ENCODE assay signal across 8 mouse cellular contexts in genomic region chr11:103134221-103134620, GRCm38 (mm10). TPM values are rescaled to one million over a fixed set of nuclear protein-coding genes. Genes with fewer than 3 reads are reported as not detected.
A peak's percentile ranks its signal among the peaks of the same experiment; 100 is the strongest.
DNase-seq lines count a peak whose midpoint lies in the region; ATAC-seq and TF ChIP-seq lines count a peak whose summit lies in the region.

No protein-coding gene starts in this region.

- no peak for TF ChIP-seq EP300 in lung, postnatal 0 days (IDR thresholded peaks at IDR 0.05)

- peaks cover 24% of the 10 kb centered on the region for H3K4me1 ChIP-seq in lung, postnatal 0 days (ENCODE audit: insufficient read depth, low read depth, low read length)
- peaks cover 11% of the 10 kb centered on the region; the same call in 1 of the 2 replicates for H3K4me1 ChIP-seq in lung, adult 2 months (ENCODE audit: control insufficient read depth, insufficient read depth, low read length)
- H3K4me1 ChIP-seq in hindbrain, postnatal 0 days (ENCODE audit: insufficient read depth, low read length): peaks cover 17% of the 10 kb centered on the region
- peaks cover 22% of the 10 kb centered on the region; the same call in 1 of the 2 replicates for H3K4me1 ChIP-seq in neural tube, embryonic 14.5 days (ENCODE audit: control insufficient read depth, insufficient read depth, low read length)

- WGBS in lung, postnatal 0 days: 63% methylated on average over 3 of the region's 3 CpGs
- WGBS in lung, adult 2 months: 63% methylated on average over 3 of the region's 3 CpGs
- WGBS in hindbrain, postnatal 0 days: 69% methylated on average over 3 of the region's 3 CpGs
- 88% methylated on average over 3 of the region's 3 CpGs for WGBS in neural tube, embryonic 14.5 days

- no peak overlapping the region for H3K4me2 ChIP-seq in lung, postnatal 0 days (replicated peaks; ENCODE audit: low read depth, low read length)
- H3K4me2 ChIP-seq in hindbrain, postnatal 0 days (ENCODE audit: low read depth, low read length): peak overlapping the region; percentile 54
- peak overlapping the region; percentile 45; the same call in 1 of the 2 replicates for H3K4me2 ChIP-seq in neural tube, embryonic 14.5 days (ENCODE audit: low read depth, low read length)

- no peak overlapping the region for H3K9ac ChIP-seq in lung, postnatal 0 days (replicated peaks; ENCODE audit: low read depth)
- peak overlapping the region; percentile 9; the same call in 1 of the 2 replicates for H3K9ac ChIP-seq in hindbrain, postnatal 0 days (replicated peaks; ENCODE audit: low read length)
- no peak overlapping the region for H3K9ac ChIP-seq in neural tube, embryonic 14.5 days (replicated peaks; ENCODE audit: low read depth, low read length)

- ATAC-seq in lung, postnatal 0 days: no peak
- ATAC-seq in hindbrain, postnatal 0 days: no peak
- ATAC-seq in neural tube, embryonic 14.5 days (ENCODE audit: low read depth): no peak

- no peak for TF ChIP-seq POLR2A in lung, adult 2 months (IDR thresholded peaks at IDR 0.05; ENCODE audit: borderline replicate concordance, extremely low read depth, low read depth, low read length)

- H3K27ac ChIP-seq in lung, postnatal 0 days (ENCODE audit: low read length): peak overlapping the region; percentile 81; the same call in 1 of the 2 replicates
- peak overlapping the region; percentile 90; the same call in 1 of the 2 replicates for H3K27ac ChIP-seq in hindbrain, postnatal 0 days
- H3K27ac ChIP-seq in neural tube, embryonic 14.5 days (ENCODE audit: low read depth, low read length): no peak overlapping the region

- no peak for TF ChIP-seq CTCF in lung, postnatal 0 days (IDR thresholded peaks at IDR 0.05)
- no peak for TF ChIP-seq CTCF in lung, adult 2 months (IDR thresholded peaks at IDR 0.05; ENCODE audit: insufficient read depth, low read length)
- no peak for TF ChIP-seq CTCF in hindbrain, postnatal 0 days (IDR thresholded peaks at IDR 0.05; ENCODE audit: low read depth)

- H3K27me3 ChIP-seq in lung, postnatal 0 days (replicated peaks; ENCODE audit: insufficient read depth, low read length): no peaks in the 10 kb centered on the region
- H3K27me3 ChIP-seq in hindbrain, postnatal 0 days (ENCODE audit: insufficient read depth, low read length): no peaks in the 10 kb centered on the region
- no peaks in the 10 kb centered on the region for H3K27me3 ChIP-seq in neural tube, embryonic 14.5 days (ENCODE audit: control insufficient read depth, insufficient read depth, low read length)

- no peaks in the 10 kb centered on the region; the same call in 1 of the 2 replicates for H3K36me3 ChIP-seq in lung, postnatal 0 days (ENCODE audit: insufficient read depth, low read length)
- H3K36me3 ChIP-seq in hindbrain, postnatal 0 days (ENCODE audit: insufficient read depth, low read length): peaks cover 12% of the 10 kb centered on the region; the same call in 1 of the 2 replicates
- H3K36me3 ChIP-seq in neural tube, embryonic 14.5 days (ENCODE audit: control insufficient read depth, insufficient read depth, low read length): no peaks in the 10 kb centered on the region

- peak; percentile 34 for DNase-seq in cerebellum, adult 8-10 months
- no peak for DNase-seq in cerebellum, postnatal 25 days
- peak; percentile 55 for DNase-seq in lung, postnatal 0 days (ENCODE audit: low spot score)
- no peak for DNase-seq in lung, adult 2 months
- no peak for DNase-seq in hindbrain, postnatal 0 days (ENCODE audit: low spot score)
- DNase-seq in spleen, postnatal 36 days (ENCODE audit: low spot score in 2 of 2): no peak
- DNase-seq in cerebellum, postnatal 4 days (ENCODE audit: low spot score in 2 of 2): no peak

- H3K9me3 ChIP-seq in lung, postnatal 0 days (ENCODE audit: low read length): no peaks in the 10 kb centered on the region
- no peaks in the 10 kb centered on the region for H3K9me3 ChIP-seq in hindbrain, postnatal 0 days (ENCODE audit: low read length)
- no peaks in the 10 kb centered on the region for H3K9me3 ChIP-seq in neural tube, embryonic 14.5 days (ENCODE audit: control insufficient read depth, low read length)

- no peak overlapping the region for H3K4me3 ChIP-seq in lung, postnatal 0 days (ENCODE audit: low read depth, low read length)
- no peak overlapping the region for H3K4me3 ChIP-seq in lung, adult 2 months (replicated peaks; ENCODE audit: extremely low read depth, low read depth, low read length)
- no peak overlapping the region for H3K4me3 ChIP-seq in hindbrain, postnatal 0 days (ENCODE audit: low read length)
- no peak overlapping the region for H3K4me3 ChIP-seq in neural tube, embryonic 14.5 days (ENCODE audit: low read depth, low read length)

RNA-seq across cellular contexts. Expression of gene Hexim2, which starts 2.0 kb away (rescaled TPM):
- 6.2 and 7.1 TPM in 2 replicates for polyA plus RNA-seq in lung, postnatal 0 days (2015; fragmentation: Nextera tagmentation; extraction: Ambion mirVana)
- polyA plus RNA-seq in lung, adult 2 months (2012; rRNA removed): 2.9 and 4.7 TPM in 2 replicates
- total RNA-seq in hindbrain, postnatal 0 days (2014; rRNA removed): 28.9 and 40.4 TPM in 2 replicates
- polyA plus RNA-seq in hindbrain, postnatal 0 days (2015; fragmentation: Nextera tagmentation; extraction: Ambion mirVana): 30.2 and 30.7 TPM in 2 replicates
- 24.4 and 29.8 TPM in 2 replicates for polyA plus RNA-seq in neural tube, embryonic 14.5 days (2014; fragmentation: Nextera tagmentation; extraction: Ambion mirVana)

RNA-seq across cellular contexts. Expression of gene Hexim1, which starts 18.2 kb away (rescaled TPM):
- 6.5 TPM in 2 replicates for polyA plus RNA-seq in lung, postnatal 0 days (2015; fragmentation: Nextera tagmentation; extraction: Ambion mirVana)
- polyA plus RNA-seq in lung, adult 2 months (2012; rRNA removed): 15.2 and 16.0 TPM in 2 replicates
- 15.1 and 15.8 TPM in 2 replicates for total RNA-seq in hindbrain, postnatal 0 days (2014; rRNA removed)
- polyA plus RNA-seq in hindbrain, postnatal 0 days (2015; fragmentation: Nextera tagmentation; extraction: Ambion mirVana): 4.4 and 5.1 TPM in 2 replicates
- 5.8 and 6.1 TPM in 2 replicates for polyA plus RNA-seq in neural tube, embryonic 14.5 days (2014; fragmentation: Nextera tagmentation; extraction: Ambion mirVana)

RNA-seq across cellular contexts. Expression of gene Acbd4, which starts 32.7 kb away (rescaled TPM):
- 28.8 and 34.5 TPM in 2 replicates for polyA plus RNA-seq in lung, postnatal 0 days (2015; fragmentation: Nextera tagmentation; extraction: Ambion mirVana)
- polyA plus RNA-seq in lung, adult 2 months (2012; rRNA removed): 41.1 and 46.5 TPM in 2 replicates
- 13.2 and 19.0 TPM in 2 replicates for total RNA-seq in hindbrain, postnatal 0 days (2014; rRNA removed)
- polyA plus RNA-seq in hindbrain, postnatal 0 days (2015; fragmentation: Nextera tagmentation; extraction: Ambion mirVana): 18.5 and 20.8 TPM in 2 replicates
- 8.1 and 8.2 TPM in 2 replicates for polyA plus RNA-seq in neural tube, embryonic 14.5 days (2014; fragmentation: Nextera tagmentation; extraction: Ambion mirVana)

RNA-seq across cellular contexts. Expression of gene Plcd3, which starts 32.8 kb away (rescaled TPM):
- 3.7 and 3.8 TPM in 2 replicates for polyA plus RNA-seq in lung, postnatal 0 days (2015; fragmentation: Nextera tagmentation; extraction: Ambion mirVana)
- 11.0 and 17.2 TPM in 2 replicates for polyA plus RNA-seq in lung, adult 2 months (2012; rRNA removed)
- 9.4 and 13.8 TPM in 2 replicates for total RNA-seq in hindbrain, postnatal 0 days (2014; rRNA removed)
- polyA plus RNA-seq in hindbrain, postnatal 0 days (2015; fragmentation: Nextera tagmentation; extraction: Ambion mirVana): 3.9 and 4.8 TPM in 2 replicates
- polyA plus RNA-seq in neural tube, embryonic 14.5 days (2014; fragmentation: Nextera tagmentation; extraction: Ambion mirVana): 1.3 and 1.4 TPM in 2 replicates

RNA-seq across cellular contexts. Expression of gene Fmnl1, which starts 36.7 kb away (rescaled TPM):
- polyA plus RNA-seq in lung, postnatal 0 days (2015; fragmentation: Nextera tagmentation; extraction: Ambion mirVana): 4.1 and 4.9 TPM in 2 replicates
- 26.4 and 31.7 TPM in 2 replicates for polyA plus RNA-seq in lung, adult 2 months (2012; rRNA removed)
- 12.8 and 15.5 TPM in 2 replicates for total RNA-seq in hindbrain, postnatal 0 days (2014; rRNA removed)
- 6.4 and 6.9 TPM in 2 replicates for polyA plus RNA-seq in hindbrain, postnatal 0 days (2015; fragmentation: Nextera tagmentation; extraction: Ambion mirVana)
- 5.1 and 9.2 TPM in 2 replicates for polyA plus RNA-seq in neural tube, embryonic 14.5 days (2014; fragmentation: Nextera tagmentation; extraction: Ambion mirVana)

Comparison
In these comparisons a context has a peak if more than half of its experiments do, and no peak if none do; other contexts are left out.
1. DNase-seq: peak in cerebellum, adult 8-10 months (single experiment) and lung, postnatal 0 days (single experiment); none in cerebellum, postnatal 25 days (0 of 2), lung, adult 2 months (single experiment), hindbrain, postnatal 0 days (single experiment), spleen, postnatal 36 days (0 of 2) and cerebellum, postnatal 4 days (0 of 2).